Mouse (Mus musculus): ENCODE measurements around the gene Trim11.

GRCm38 (mm10) chr11:58944136-58944535 lies 33.8 kb upstream of the Trim11 start:
- TF ChIP-seq POLR2A (IDR thresholded peaks at IDR 0.05; ENCODE audit: extremely low read depth, insufficient read depth, low read length) (no peak), CTCF (IDR thresholded peaks at IDR 0.05; ENCODE audit: extremely low read depth, insufficient read depth, low read length) (no peak)

All from cortical plate, adult 2 months (tissue).